Mouse (Mus musculus): ENCODE data around the gene Prdm16.

Prdm16 gene

DNA sequence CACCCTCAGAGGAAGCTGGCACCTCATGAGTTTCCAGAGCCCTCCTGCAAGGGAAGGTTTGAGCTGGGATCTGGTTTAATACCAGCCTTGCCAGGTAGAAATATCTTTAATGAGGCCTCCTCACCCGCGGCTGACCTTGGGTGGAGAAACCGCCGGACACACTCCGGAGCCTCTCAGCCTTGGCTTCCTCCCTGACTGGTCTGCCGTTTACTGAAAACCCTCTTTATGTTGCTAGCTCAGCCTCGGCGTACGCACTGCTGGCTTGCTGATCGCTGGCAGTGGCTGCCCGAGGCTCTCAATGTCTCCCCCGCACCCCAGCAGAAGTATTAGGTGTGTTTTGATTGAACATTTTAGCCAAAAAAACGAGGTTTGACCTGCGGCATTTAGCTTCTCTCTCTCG lies 156.5 kb downstream of the Prdm16 start:
- DNase-seq (ENCODE audit: low spot score), result no peak

DNA sequence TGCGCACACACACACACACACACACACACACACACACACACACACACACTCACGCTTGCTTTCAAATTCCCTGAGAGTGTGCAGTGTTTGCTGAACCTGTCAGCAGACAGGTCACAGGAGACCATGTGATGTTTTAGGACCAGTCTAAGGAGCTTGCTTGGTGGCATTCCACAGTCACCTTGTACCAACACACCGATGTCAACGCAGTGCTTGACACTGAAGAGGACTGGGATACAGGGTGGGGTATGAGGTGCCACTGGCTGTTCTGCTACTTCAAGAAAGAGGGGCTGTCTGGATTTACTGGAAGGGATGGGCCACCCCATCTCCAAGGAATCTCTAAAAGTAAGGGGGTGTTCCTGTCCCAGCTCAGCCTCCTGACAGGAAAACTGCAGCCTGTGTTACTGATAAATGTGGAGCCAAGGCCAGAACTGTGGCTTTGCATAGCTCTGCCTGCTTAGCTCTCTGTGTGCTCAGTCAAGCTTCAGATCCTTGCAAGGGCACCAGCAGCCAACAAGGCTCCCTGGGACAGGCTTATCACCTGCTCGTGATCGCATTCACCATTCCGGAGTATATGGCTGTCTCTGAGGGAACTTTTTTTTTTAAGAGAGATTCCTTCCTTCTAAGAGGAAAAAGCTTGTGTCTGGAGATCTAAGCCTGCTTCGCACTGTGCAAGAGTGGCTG lies 157.6 kb downstream of the Prdm16 start:
- DNase-seq (ENCODE audit: low spot score), result no peak

DNA sequence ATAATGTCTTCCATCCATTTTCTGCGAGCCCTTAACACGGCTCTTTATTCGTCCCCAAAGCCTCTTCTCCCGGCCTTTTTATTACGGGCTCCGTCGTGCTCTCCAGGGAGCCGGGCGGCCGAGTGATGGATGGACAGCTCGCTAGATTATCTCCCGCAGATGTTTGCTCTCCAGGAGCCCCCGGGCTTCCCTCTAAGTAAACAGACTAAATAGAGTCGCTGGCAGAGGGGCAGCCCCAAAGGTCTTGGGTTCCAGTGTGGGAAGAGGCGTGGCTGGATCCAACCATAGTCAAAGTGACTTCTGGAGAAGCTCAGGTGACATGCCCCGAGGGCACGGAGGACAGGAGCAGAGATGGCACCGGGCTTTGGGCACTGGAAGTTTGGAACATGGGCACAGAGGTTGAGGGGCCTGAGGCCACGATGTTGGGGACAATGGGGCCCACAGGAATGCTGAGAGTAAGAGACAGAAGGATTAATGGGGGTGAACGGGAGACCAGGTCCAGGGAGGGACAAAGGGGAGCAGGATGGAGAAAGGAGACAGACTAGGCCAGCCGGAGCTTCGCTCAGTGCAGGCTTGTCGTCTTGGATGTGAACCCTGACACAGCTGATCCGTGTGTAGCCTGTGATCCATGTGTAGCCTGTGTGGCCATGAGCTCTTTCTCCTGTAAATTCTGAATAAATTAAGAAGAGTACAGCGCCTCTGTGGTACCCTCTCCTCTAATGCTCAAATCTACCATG lies 162.9 kb downstream of the Prdm16 start:
- DNase-seq (ENCODE audit: low spot score), result no peak

DNA sequence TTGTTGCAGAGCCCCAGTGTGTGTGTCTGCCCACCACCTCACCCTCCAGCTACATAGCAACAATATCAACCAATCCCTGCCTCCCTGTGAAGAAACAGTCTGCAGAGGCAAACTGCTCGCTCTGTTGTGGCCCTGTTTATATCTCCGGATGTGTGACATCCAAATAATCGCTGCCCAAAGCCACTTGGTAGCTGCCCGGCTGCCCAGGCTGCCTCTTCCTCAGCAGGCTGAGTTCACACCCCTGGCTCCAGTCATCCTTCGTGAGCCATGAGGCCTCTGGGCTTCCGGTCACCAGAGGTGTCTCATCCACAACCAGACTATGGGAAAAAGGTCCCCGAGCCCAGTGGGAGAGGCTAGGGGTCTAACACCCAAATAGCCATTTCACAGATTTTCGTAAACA lies 164.1 kb downstream of the Prdm16 start:
- no peak for DNase-seq (ENCODE audit: low spot score)

DNA sequence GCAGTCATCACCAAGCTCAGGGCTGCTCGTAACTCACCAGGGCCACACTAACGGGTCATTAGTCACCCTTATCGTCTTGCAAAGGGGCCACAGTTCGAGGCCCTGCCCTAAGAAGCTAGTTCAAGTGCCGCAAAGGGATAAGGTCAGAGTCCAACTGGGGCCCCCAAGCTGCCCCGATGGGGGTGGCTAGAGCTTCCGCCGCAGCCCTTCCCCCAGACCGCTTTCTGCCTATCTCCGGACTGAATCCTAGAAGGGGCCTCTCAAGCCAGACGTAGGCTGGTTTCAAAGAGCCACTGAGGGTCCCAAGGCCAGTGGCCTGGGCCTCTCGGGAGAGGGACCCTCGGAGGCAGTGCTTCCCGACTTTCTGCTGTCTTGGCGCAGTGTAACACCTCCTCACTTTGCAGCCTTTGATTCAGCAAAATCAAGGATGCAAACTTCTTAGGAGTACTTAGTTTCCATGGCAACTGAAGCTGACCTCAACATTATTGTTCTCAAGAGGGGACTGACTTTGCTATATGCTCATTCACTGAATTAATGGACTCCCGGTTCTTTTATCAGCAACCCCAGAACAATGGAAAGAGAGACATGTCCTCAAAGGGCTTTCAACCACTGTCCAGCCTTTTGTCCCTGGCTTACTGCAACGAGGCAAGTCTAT lies 165.1 kb downstream of the Prdm16 start:
- DNase-seq (ENCODE audit: low spot score), result no peak

DNA sequence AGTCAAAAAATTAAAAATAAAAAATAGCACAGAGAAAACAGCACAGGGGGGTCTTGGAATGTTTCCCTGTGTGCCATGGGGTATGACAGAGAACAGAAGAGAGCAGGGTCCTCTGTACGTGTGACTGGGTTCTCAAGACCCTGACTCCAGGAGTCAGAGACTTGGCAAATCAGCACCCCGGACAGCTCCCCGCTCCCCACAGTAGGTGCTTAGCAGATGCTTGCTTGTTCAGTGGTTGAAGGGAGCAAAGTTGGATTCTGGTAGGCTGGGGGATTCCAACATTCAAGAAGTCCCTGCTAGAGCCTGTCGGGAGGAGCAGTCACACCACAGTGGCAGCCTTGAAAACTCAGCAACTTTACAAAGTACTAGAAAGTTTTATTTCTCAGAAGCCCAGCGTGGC lies 170.4 kb downstream of the Prdm16 start:
- DNase-seq (ENCODE audit: low spot score), result no peak

DNA sequence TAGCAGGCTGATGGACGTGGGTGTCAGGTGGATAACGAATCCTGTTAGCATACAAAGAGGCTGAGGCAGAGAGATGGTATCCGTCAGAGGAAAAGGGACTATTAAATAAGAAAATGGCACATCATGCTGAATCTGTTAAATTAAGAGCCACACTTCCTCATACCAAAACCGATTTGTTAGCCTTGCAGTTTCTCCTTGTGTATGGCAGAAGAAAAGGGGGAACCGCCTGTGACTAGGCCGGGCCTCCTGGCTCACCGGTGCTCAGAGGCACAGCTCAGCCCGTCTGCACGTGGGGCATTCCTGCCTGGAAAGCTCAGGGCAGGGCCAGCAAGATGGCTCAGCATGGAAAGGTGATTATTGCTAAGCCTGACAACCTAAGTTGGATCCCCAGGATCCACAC lies 171.6 kb downstream of the Prdm16 start:
- DNase-seq (ENCODE audit: low spot score), result no peak

DNA sequence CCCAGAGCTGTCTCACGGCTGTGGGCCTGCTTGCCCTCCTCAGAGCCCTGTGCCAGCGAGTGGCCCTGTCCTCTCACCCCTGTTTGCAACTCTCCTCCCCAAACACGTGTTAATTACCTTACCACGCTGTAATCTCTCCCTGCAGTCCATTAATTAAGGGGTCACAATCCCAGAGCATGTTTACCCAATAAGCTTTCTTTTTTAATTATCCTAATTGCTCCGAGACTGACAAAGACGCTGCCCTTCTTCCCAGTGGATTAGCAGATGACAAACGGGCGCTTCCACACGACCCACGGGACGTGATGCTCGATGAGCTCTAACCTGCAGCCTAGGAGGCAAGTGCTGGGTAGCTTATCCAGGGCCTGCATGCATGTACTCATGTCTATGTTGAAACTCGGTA lies 176.7 kb downstream of the Prdm16 start:
- DNase-seq (ENCODE audit: low spot score), result no peak

DNA sequence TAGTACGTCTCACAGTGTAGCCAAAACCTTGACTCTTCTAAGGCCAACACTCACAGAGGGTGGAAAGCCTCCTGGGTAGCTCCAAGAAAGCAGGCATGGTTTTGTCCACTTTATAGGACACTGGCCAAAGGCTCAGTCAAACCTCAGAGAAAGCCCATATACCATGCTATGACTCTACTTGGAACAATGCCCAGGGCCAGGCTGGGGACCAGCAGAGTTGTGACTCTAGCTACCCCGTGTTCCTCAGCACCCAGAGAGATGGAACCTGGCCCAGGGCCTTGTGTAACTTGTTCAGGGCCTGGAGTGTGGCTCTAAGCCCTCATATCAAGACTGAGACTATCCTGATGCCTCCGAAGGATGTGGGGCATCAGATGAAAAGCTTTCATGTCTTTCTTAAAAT lies 178.9 kb downstream of the Prdm16 start:
- DNase-seq (ENCODE audit: low spot score), result no peak

DNA sequence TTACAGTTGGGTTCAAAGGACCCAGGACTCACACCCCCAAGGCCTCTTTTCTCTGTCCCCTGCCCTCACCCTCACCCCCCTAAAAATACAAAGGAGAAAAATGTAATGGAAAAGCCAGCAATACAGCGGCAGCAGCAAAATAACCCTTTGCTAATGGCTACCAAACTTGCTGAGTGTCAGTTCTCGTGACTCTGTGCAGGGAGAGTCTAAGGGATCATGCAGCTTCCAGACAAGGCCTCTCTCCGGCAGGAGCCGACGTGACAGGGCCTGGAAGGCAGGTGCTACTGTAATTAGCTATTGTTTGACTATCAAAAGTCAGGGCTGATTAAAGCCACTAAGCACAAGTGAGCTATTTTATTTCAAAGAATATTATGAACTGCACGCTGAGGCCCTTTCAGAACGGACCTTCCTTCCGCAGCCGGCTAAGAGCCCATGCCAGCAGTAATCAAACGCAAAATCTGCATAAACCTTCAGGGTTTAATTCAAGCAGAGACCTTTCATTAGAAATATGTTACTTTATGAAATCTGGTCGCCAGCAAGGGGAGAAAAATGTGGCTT lies 180.3 kb downstream of the Prdm16 start:
- DNase-seq (ENCODE audit: low spot score), result no peak

DNA sequence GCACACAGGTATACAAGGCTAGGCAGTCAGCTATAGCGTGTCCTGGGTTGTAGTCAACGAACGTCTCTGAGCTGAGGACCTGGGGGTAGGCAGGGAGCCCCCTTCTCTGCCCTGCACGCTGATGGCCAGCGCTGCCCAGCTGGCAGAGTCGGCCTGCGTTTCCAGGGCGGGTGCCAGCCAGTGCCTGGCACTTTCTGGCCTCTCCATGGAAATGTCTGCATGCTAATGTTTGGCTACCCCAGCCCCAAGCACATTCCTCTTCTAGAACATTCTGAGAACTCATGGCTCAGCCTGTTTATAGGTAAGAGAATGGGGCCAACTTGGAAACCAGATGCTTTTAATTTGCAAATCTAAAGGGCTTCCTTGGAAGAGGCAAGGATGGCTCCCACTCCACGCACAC lies 186.2 kb downstream of the Prdm16 start:
- DNase-seq (ENCODE audit: low spot score), result no peak

DNA sequence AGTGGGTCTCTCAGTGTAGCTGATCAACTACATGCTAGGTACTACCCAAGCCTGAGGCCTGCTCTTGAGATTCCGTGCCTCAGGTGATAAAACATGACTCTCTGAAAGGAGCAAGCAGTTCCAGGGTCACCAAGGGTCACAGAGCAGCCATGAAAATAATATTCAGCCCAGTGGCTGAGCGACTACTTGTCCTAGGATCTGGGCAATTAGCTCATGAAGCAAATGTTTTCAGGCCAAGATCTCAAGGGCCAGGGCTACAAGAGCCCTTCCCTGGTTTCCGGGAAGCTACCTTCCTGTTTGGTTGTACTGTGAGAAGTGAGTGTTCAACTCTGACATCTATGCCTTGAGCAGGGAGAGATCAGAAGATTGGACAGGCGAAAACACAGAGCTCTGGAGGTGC lies 186.6 kb downstream of the Prdm16 start:
- no peak for DNase-seq (ENCODE audit: low spot score)

DNA sequence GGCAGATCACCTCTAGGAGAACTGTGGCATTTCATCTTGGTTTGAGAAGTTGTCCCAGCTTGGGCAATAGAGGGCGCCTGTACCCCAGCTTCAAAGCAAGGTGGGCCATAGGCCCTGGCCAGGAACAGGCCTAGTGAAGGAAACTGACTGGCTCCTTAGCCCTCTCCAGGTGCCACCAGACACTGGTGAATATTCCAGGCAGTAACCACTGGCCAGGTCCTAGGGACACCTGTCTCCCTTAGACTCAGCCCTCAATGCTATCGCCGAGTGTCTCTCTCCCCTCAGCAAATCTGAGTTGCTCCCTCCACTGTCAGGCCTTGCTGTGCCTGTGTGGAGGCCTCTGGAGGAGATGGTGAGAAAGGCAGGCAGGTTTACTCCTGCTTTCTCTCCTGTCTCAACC lies 187.3 kb downstream of the Prdm16 start:
- DNase-seq (ENCODE audit: low spot score), result peak; percentile 21

DNA sequence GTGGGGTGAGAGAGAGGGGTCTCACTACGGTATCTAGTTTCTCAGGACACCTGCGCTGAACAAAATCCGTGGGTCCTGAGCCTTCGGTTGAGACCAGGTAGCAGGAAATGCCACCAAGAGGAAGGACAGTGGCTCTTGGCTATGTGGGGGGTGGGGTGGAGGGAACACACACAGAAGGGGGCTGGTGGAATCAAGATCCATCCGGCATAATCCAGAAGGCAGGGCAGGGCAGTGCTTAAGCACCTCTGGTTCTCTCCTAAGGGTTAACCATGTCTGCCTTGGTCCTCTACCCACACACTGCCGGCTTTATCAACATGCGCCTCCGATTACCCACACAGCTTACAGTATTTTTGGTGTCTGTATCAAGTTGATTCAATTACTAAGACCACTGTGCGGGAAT lies 191.0 kb downstream of the Prdm16 start:
- DNase-seq (ENCODE audit: low spot score), result no peak

DNA sequence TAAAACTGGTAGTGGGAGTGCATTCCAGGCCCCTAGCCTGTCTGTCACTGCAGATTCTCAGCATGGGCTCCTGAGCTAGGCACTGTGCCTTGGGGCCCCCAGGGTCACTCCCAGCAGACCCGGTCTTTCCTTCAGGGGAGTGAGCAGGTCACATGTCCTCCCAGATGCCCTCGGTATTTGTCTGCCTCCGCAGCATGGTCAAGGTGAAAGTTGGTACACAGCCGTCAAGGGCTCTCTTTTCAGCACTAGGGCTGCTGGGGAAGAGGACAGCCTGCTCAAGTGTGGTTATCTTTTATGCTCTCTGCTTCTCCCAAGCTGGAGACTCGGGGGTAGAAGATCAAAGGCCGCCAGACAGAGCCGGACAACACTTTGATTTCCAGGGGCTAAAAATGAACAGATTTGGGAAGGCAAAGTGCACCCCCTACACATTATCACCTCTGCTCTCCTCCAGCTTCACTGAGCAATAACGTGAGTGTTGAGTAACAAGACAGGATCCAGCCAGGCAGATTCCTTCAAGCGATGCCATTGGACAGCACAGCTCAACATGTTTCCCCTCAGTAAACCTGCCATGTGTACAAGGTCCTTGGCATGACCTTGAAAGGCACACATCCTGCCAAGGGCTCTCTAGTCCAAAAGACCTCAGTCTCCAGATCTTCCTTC lies 193.9 kb downstream of the Prdm16 start:
- no peak for DNase-seq (ENCODE audit: low spot score)

DNA sequence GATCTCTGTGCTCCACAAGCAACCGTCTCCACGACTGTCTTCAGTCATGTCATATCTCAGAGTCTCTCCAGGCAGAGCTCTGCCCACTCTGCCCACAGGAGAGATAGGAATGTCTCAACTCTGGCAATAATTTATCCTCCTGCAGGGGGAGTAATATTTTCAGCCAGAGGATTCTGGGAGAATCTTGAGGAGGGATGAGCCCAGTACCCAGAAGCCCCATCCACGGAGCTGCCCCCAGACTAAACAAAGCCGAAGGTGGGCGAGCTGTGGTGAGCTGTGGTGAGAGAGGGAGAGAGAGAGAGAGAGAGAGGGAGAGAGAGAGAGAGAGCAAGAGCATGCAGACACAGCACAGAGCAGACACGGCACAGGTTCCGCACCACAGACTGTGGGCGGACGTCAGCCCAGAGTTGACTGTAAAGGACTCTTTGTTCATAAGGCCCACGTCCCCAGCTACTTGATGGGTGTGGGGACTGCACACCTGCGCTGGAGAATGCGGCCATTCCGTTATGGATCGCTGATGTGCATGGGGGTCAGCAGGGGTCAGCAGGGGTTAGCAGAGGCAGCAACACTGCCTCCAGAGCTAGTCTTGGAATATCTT lies 197.1 kb downstream of the Prdm16 start:
- no peak for DNase-seq (ENCODE audit: low spot score)

DNA sequence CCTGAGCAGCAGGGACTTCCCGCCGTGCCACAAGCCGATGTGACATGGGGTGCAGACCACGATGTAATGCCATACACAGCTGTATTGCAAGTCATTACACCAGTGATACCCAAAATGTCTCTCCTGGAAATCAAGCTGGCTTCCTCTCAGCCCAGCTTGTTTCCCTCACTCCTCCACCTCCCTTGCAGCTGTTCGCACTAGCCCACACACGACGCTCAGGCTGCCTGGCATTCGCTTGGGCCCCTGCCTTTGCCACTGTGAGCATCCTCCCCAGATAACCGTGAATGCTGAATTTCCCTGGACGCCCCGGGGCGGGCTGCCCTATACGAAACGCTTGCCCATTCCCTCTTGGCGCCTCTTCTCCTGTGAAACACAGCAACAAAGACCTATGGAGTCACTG lies 198.1 kb downstream of the Prdm16 start:
- no peak for DNase-seq (ENCODE audit: low spot score)

DNA sequence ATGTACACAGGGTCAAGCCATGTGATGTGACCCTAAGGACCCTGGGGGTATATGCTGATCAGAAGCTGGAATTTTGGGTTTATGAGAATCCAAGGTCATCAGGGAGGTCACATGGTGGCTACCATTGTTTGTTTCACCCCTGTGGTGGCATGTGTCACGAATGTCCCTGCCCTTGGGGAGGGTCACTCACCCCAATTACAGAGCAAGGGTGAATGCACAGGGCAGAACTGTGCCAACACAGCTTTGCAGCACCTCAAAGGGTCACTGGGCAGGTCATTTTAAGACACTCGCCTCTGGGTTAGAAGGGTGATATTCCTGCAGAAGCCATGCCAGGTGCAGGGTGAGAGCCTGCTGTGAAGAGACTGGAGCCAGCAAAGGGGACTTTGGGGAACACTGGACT lies 206.9 kb downstream of the Prdm16 start:
- DNase-seq (ENCODE audit: low spot score), result no peak

DNA sequence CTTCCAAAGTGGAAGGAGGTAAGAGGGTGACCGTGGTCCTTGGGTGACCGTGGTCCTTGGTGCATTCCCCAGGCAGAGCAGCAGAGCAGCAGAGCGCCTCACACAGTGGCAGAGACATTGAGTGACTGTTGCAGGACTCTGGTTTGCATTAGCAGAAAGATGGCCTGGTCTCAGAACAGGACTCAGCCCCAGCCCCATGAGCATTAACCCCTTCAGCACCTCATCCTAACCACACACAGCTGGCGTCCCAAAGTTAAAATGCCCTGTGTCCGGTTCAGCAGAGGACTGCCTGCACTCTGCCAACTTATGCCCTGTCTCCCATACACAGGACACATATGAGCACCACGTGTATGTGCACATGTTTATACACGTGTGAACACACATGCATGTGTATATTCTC lies 209.8 kb downstream of the Prdm16 start:
- DNase-seq (ENCODE audit: low spot score), result no peak

DNA sequence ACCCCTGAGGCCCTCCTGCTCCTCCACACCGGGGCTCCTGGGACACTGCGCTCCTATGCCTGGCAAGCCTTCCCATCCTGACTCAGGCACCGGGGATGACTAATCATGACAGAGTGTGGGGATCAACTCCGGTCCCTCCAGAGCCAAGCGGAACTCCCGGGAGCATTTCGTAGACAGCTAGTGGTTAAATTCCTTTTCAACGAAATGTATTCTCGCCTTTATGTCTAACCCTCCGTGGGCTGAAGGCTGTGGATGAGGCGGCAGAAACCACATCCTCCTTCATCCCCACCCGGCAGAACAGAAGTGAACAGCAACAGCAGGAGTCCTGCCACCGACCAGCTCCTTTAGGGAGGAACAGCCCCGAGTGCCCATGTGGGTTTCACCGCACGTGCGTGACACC lies 211.4 kb downstream of the Prdm16 start:
- DNase-seq (ENCODE audit: low spot score), result no peak

DNA sequence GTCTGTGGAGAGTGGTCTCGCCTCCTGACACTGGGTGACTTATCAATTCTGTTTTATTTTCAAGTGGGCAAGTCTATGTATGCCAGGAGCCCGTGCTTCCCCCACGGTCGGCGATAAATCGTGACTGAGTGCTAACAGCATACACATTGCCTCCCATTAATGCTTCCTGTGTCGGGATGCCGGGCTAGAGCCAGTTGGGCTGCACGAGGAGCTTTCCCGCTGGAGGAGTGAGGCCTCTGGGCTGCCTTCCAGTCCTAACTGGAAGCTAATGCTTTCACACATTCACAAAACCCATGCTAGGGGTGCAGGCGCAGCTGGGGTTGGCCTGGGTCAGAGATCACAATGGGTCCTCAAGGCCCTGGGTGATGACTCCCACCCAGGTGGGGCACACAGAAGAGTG lies 212.0 kb downstream of the Prdm16 start:
- DNase-seq (ENCODE audit: low spot score), result no peak

DNA sequence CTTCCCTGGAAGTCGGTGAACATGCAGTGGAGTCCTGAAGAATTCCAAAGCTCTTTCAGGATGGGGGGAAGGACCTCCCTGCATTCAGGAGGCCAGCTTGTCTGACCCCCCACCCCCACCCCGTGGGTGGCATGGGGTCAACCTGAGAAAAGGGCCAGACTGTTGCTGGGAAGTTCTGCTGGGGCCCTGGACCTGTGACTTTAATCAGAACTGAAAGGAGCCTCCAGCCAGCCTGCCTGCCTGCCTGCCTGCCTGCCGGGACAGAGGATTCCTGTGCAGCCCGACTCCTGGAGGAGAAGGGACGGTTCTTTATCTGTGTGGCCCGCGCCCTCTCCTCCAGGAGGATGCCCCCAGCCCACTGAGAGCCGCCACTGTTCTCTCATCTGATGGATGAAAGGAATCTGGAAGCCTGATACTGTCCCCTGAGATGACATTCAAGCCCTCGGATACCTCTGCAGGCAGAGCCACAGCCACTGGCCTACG lies 214.2 kb downstream of the Prdm16 start:
- DNase-seq (ENCODE audit: low spot score), result no peak

All from layer of hippocampus, adult 9-10 months (tissue).